Mouse (Mus musculus): Measurements from ENCODE around the gene Morf4l1.
"Not testable (repeated sequence)": the region's sequence is repeated elsewhere in the genome, so short reads cannot be mapped to it uniquely, and the experiment has no call there.

Gene Morf4l1

DNA sequence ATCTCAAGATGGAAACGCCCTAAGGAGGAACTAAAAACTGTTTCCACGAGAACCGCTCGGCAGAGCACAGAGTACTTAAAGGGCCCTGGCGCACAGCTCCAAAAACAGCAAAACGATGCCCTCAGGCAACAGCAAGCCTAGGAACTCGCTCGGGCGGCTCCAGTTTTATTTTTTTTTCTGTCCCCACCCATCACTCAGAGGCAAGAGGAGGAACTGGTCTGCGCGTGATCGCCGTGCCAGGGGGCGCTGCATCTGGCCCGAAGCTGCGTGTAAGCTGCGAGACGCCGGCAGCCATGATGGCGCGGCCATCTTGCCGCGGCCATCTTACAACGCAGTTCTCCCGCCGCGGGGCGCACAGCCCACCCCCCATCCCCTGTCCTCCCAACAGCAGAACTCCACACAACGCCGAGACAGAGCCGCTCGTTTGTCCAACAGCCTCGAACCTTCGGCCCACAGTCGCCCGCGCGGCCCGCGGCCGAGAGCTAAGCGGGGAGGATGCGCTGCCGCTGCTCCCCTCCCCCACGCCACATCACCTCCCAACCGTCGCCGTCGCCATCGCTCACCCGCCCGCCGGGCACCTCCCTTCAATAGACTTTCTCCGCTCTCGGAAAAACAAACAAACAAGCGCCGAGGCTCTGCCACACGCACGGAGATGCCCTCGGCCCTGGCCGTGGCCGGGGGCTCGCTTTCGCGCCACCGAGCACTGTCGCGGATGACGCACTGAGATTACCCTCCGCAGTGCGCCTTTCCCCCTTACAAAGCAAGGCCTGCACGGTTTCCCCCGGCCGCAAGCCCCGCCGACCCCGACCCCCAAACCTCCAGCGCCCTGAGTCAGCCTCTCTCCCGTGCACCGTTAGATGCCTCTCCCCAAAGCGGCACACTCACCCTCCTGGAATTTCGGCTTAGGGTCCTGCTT lies 665 bp downstream of the Morf4l1 start:
- DNase-seq: peak; percentile 93

- DNase-seq: no peak
Measured at GRCm38 (mm10) chr9:90113151-90113550, 1.4 kb downstream of the Morf4l1 start.

GRCm38 (mm10) chr9:90109386-90109785 lies 5.2 kb downstream of the Morf4l1 start:
- DNase-seq: no peak

- DNase-seq: no peak
Measured at GRCm38 (mm10) chr9:90108272-90108671, 6.3 kb downstream of the Morf4l1 start.

DNA sequence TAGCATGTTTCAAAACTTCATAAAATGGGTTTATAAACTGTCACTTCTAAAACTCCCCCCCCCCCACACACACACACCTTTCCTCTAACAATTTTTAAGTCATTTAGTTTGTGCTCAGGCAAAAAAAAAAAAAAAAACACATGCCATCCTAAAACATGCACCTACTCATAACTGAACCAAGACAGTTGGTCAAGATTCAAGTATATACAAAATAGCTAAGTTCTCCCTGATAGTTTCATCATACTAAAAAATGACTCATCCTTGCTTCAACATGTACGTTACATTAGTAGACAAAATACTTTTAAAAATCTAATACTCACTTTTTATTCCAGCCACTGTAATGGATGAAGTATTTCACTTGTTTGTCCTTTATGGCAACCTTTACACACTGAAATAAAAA lies 7.7 kb downstream of the Morf4l1 start:
- DNase-seq: no peak

DNA sequence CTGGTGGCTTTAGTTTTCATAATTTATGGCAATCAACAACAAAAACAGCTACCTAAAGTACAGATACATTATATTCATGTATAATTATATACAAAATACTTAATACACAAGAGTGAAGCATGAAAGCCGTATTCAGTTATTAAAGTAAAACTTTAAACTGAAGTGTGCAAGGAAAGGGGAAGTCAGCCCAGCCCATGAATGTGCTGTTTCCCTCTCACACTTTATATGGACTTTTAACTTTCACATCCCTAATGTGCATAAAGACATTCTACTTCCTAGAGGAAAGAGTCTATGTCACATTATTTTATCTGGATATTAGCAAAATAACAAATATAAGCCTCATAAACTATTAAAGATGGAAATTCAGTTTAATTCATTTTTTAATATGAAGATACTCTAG lies 9.1 kb downstream of the Morf4l1 start:
- no peak for DNase-seq

DNA sequence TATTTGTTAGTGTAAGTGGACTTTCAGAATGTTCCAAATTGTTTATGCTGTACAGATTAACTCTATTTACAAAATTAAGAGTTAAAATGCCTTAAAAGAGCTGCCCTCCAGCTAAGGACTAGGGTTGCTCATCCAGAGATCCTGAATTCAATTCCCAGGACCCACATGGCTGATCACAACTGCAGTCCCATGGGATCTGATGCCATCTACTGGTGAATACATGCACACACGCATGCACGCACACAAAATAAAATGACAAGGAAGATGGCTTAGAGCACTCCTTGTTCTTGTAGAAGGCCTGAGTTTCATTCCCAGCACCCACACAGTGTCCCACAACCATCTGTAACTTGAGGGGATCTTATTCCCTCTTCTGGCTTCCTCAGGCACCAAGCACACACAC lies 13.8 kb downstream of the Morf4l1 start:
- DNase-seq: no peak

DNA sequence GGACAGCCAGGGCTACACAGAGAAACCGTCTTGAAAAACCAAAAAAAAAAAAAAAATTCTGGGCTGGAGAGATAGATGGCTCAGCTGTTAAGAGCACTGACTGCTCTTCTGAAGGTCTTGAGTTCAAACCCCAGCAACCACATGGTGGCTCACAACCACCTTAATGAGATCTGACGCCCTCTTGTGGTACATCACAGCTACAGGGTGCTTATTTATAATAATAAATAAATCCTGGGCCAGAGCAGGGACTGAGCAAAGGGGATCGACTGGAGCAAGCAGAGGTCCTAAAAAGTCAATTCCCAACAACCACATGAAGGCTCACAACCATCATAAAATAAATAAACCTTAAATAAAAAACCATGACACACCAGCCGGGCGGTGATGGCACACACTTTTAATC lies 15.6 kb downstream of the Morf4l1 start:
- DNase-seq: no peak

- no peak for DNase-seq
Measured at GRCm38 (mm10) chr9:90089339-90090104, 25.1 kb downstream of the Morf4l1 start.

GRCm38 (mm10) chr9:90087906-90088485 lies 26.6 kb downstream of the Morf4l1 start:
- no peak for DNase-seq

GRCm38 (mm10) chr9:90084766-90085468 lies 29.7 kb downstream of the Morf4l1 start:
- no peak for DNase-seq

DNA sequence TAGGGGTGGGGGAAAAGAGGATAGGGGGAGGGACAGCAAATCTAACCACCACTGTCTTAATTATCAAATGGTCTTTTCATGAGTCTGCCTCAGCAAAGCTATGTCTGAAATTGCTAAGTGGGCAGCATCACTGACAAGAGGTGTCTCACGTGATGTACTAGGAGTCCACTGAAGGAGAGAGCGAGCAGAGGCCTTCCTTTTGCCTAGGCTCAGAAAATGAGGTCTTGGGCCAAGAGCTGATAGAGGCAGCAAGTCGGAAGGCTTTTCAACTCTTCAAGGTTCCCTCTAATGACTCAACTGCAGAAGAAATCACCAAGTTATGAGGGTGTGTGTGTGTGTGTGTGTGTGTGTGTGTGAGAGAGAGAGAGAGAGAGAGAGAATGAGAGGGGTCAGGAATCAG lies 30.4 kb downstream of the Morf4l1 start:
- no peak for DNase-seq

GRCm38 (mm10) chr9:90082992-90083391 lies 31.6 kb downstream of the Morf4l1 start:
- no peak for DNase-seq

GRCm38 (mm10) chr9:90081961-90082360 lies 32.6 kb downstream of the Morf4l1 start:
- not testable (repeated sequence) for DNase-seq

DNA sequence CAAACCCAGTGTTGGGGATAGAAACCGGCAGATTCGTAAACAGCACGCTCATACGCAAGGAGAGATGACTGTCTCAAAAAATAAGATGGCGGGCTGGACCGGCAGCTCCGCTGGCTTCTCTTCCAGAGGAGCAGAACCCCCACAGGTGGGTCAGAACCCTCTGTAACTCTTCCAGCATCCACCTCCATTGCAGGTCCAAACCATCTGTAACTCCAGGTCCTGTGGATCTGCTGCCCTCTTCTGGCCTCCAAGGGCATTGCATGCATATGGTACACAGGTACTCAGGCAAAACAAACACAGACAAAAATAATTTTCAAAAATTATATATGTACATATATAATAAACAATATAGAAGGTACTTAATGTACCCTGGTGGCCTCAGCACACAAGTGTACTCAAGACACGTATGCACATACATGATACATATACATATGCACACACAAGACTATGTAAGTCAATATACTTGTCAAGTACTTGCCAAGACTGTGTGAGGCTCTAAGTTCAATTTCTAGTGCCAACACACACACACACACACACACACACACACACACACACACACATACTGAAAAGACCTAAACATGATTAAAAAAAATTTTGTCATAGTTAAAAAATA lies 37.6 kb downstream of the Morf4l1 start:
- peak; percentile 39 for DNase-seq

- no peak for DNase-seq
Measured at GRCm38 (mm10) chr9:90076131-90076530, 38.4 kb downstream of the Morf4l1 start.

DNA sequence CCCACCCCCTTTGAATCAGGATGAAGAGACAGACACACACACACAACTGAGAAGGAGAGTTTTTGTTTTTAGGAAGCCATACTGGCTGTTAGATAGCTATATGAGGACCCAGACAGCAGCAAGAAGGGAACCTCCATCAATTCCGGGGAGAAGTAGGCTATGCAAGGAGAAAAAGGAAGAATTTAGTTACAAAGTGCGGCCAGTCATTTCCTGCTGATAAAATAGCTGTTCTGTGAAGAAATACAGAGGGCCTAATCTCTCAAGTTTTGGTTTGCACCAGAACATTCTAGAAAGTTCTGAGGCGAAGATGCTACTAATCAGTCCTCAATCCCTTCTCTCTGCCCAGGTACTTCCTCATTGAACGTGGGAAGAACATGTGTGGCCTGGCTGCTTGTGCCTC lies 39.2 kb downstream of the Morf4l1 start:
- DNase-seq: no peak

- no peak for DNase-seq
Measured at GRCm38 (mm10) chr9:90070174-90070573, 44.4 kb downstream of the Morf4l1 start.

DNA sequence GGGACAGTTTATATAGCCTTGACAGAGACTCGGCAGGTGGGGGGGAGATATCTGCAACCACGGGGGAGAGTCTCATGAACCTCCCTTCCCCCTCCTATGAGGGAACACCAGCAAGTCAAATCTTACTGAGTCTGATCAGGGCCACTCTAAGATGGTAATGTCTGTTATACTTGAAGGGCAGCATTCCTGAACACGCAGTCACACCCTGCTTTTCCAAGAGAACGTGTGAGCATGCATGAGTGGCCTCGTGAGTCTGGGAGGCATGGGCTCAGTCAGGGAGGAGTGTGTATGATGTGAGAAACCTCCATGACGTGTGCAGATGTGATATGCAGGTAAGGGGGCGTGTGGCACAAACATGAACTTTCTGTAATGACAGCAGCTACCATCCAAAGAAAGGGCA lies 45.1 kb downstream of the Morf4l1 start:
- DNase-seq: no peak

- no peak for DNase-seq
Measured at GRCm38 (mm10) chr9:90068786-90069185, 45.8 kb downstream of the Morf4l1 start.

DNA sequence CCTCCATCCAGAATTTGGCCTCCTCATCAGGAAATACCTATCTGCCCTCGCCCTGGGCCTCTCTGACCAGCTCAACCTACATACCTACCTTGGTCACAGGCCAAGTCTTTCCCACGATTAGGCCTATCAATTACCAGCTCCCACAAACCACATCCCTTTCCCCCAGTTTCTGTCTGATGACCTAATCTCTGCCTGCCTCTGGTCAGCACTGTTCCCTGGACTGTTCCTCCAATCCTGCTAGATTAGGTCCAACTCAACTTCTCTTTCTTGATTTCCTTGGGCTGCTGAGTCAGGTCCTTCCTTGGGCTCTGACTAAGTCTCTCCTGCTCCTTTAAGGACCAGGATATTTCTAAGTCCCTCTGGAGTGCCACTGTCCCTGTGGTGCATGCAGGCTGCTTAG lies 47.2 kb downstream of the Morf4l1 start:
- no peak for DNase-seq

DNA sequence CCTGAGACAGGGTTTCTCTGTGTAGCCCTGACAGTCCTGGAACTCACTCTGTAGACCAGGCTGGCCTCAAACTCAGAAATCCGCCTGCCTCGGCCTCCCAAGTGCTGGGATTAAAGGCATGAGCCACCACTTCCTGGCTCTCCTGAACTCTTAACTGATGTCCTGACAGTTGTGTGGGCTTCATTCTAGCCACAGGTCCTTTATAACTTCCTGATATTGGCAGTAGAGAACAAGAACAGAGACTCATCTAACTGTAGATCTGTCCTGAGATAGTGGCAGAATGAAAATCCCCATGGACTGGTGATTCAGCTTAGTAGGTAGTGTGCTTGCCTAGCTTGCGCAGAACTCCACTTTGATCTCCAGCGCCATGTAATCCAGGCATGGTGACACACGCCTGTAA lies 53.6 kb downstream of the Morf4l1 start:
- DNase-seq: not testable (repeated sequence)

GRCm38 (mm10) chr9:90060574-90060875 lies 54.0 kb downstream of the Morf4l1 start:
- DNase-seq: no peak

All from right cerebral cortex, adult 18-20 months (tissue).